Mouse (Mus musculus): ENCODE results near the gene Sec14l5. TPM values are rescaled to one million over a fixed set of nuclear protein-coding genes. Genes with fewer than 3 reads are reported as not detected.
"Not testable (repeated sequence)": the region's sequence is repeated elsewhere in the genome, so short reads cannot be mapped to it uniquely, and the experiment has no call there.

Sec14l5 gene
- polyA plus RNA-seq, 1 experiment from 2014 or later, result 0.33 TPM

- ATAC-seq (ENCODE audit: low FRiP score), result peak; percentile 95
- no peaks in the 10 kb centered on the region for H3K9me3 ChIP-seq
- 4% methylated on average over 40 of the region's 40 CpGs for WGBS
Measured at GRCm38 (mm10) chr16:5203668-5204433, 56.9 kb downstream of the Sec14l5 start, which contains the start of gene Nagpa. Nagpa (minus strand) TSS chr16:5204012.

GRCm38 (mm10) chr16:5205431-5205970, 58.6 kb downstream of the Sec14l5 start:
- H3K9ac ChIP-seq, result no peak overlapping the region
- 90% methylated on average over 5 of the region's 5 CpGs for WGBS
- peaks cover 18% of the 10 kb centered on the region for H3K27me3 ChIP-seq
- no peak for ATAC-seq (ENCODE audit: low FRiP score)
- no peaks in the 10 kb centered on the region for H3K36me3 ChIP-seq (replicated peaks)
- no peaks in the 10 kb centered on the region for H3K9me3 ChIP-seq
- H3K4me2 ChIP-seq, result no peak overlapping the region
- H3K4me1 ChIP-seq, result peaks cover 12% of the 10 kb centered on the region
- H3K27ac ChIP-seq, result no peak overlapping the region
- H3K4me3 ChIP-seq (replicated peaks), result no peak overlapping the region

More at GRCm38 (mm10) chr16:5203668-5204433, 56.9 kb downstream of the Sec14l5 start, which contains the start of gene Nagpa:
- Histone ChIP-seq H3K27ac (no peak within 1 kb of the TSS), H3K4me2 (peak within 1 kb of the TSS; percentile 99), H3K36me3 (replicated peaks) (0 out of 2 replicates have a peak, but pooled peaks cover under 1% of the 10 kb centered on the region), H3K4me3 (replicated peaks) (peak within 1 kb of the TSS; percentile 85), H3K27me3 (peaks cover 18% of the 10 kb centered on the region), H3K9ac (peak within 1 kb of the TSS; percentile 59), H3K4me1 (peaks cover 12% of the 10 kb centered on the region)

DNA sequence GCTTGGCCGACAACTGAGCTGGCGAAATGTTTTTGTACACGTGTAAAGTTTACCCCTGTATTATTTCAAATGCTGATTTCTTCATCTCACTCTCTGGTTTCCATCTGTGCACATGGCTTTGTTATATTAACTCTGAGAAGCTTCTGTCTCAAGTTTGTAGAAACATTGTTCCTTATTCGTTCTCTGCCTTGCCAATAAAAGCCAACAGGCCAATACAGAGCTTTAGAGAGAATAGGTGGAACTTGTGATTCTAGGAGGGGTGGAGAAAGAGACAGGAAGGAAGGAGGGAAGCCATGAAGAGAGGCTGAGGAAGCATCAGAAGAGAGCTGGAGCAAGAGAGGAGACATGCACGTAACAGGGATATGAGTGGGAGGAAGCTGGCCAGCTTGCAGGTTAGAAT, 59.1 kb downstream of the Sec14l5 start:
- ATAC-seq (ENCODE audit: low FRiP score), result no peak
- H3K4me1 ChIP-seq, result peaks cover 12% of the 10 kb centered on the region
- H3K27ac ChIP-seq, result no peak overlapping the region
- WGBS, result 77% methylated on average over 5 of the region's 5 CpGs
- no peak overlapping the region for H3K4me3 ChIP-seq (replicated peaks)
- no peaks in the 10 kb centered on the region for H3K36me3 ChIP-seq (replicated peaks)
- H3K4me2 ChIP-seq, result no peak overlapping the region
- no peaks in the 10 kb centered on the region for H3K9me3 ChIP-seq
- peaks cover 18% of the 10 kb centered on the region for H3K27me3 ChIP-seq
- H3K9ac ChIP-seq, result no peak overlapping the region

DNA sequence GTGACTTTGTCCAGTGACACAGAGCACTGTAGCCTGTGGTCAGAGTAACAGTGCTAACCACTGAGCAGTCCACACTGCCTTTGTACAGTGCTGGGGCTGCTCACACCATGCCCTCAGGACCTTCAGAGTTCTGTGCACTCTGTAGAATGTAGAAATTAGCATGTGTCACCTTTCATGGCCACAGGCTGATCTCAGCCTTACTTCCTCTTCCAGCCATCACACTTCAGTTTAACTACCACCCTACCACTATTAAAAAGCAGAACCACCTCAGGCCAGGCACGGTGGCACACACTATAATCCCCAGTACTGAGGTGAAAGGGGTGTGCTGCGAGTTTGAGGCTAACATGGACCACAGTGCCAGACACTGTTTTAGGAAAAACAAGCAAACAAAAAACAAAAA, 63.5 kb downstream of the Sec14l5 start:
- no peak for ATAC-seq (ENCODE audit: low FRiP score)
- no peaks in the 10 kb centered on the region for H3K36me3 ChIP-seq (replicated peaks)
- H3K4me2 ChIP-seq, result no peak overlapping the region
- H3K4me3 ChIP-seq (replicated peaks), result no peak overlapping the region
- H3K4me1 ChIP-seq, result no peaks in the 10 kb centered on the region
- no peak overlapping the region for H3K27ac ChIP-seq
- no peak overlapping the region for H3K9ac ChIP-seq
- 72% methylated on average over 2 of the region's 2 CpGs for WGBS
- peaks cover 4% of the 10 kb centered on the region; the same call in 1 of the 2 replicates for H3K27me3 ChIP-seq
- no peaks in the 10 kb centered on the region for H3K9me3 ChIP-seq

GRCm38 (mm10) chr16:5212150-5212549, 65.2 kb downstream of the Sec14l5 start:
- Histone ChIP-seq H3K27ac (no peak overlapping the region), H3K9me3 (no peaks in the 10 kb centered on the region), H3K4me1 (no peaks in the 10 kb centered on the region), H3K27me3 (no peaks in the 10 kb centered on the region; the same call in 1 of the 2 replicates), H3K4me2 (no peak overlapping the region), H3K36me3 (replicated peaks) (no peaks in the 10 kb centered on the region), H3K4me3 (replicated peaks) (no peak overlapping the region), H3K9ac (no peak overlapping the region)
- no peak for ATAC-seq (ENCODE audit: low FRiP score)
- 84% methylated on average over 3 of the region's 3 CpGs for WGBS

DNA sequence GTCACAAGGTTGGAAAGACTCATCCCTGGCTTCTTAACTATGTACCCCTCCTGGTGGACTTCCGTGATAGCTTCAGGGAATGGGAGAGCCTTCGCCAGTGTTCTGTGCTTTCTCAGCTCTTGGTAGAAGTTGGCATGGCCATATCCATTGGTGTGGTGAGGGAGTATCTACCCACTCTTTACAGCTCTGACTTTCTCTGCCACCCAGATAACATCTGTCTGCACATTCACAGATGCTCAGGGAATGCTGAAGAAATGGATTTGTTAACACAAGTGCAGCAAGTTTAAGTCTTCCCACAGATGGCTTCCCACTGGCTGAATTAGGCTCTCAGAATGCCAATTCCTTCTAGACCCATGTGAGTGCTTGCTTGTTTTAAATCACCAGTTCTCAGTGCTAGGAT, 67.2 kb downstream of the Sec14l5 start:
- Histone ChIP-seq H3K4me1 (no peaks in the 10 kb centered on the region), H3K4me2 (no peak overlapping the region), H3K27me3 (peaks cover 3% of the 10 kb centered on the region; the same call in 1 of the 2 replicates), H3K4me3 (replicated peaks) (no peak overlapping the region), H3K9me3 (no peaks in the 10 kb centered on the region), H3K36me3 (replicated peaks) (no peaks in the 10 kb centered on the region), H3K9ac (no peak overlapping the region), H3K27ac (no peak overlapping the region)
- no peak for ATAC-seq (ENCODE audit: low FRiP score)
- WGBS, result 81% methylated on average over 2 of the region's 2 CpGs

GRCm38 (mm10) chr16:5216686-5217085, 69.8 kb downstream of the Sec14l5 start:
- H3K4me1 ChIP-seq, result no peaks in the 10 kb centered on the region
- peaks cover 13% of the 10 kb centered on the region for H3K27me3 ChIP-seq
- H3K4me3 ChIP-seq (replicated peaks), result no peak overlapping the region
- no peak overlapping the region for H3K4me2 ChIP-seq
- H3K27ac ChIP-seq, result no peak overlapping the region
- no peaks in the 10 kb centered on the region for H3K9me3 ChIP-seq
- H3K36me3 ChIP-seq (replicated peaks), result no peaks in the 10 kb centered on the region
- H3K9ac ChIP-seq, result no peak overlapping the region
- ATAC-seq (ENCODE audit: low FRiP score), result no peak
- WGBS, result 75% methylated on average over 6 of the region's 6 CpGs

GRCm38 (mm10) chr16:5217341-5218133, 70.6 kb downstream of the Sec14l5 start:
- Histone ChIP-seq H3K4me2 (no peak overlapping the region), H3K36me3 (replicated peaks) (no peaks in the 10 kb centered on the region), H3K9me3 (no peaks in the 10 kb centered on the region), H3K27ac (no peak overlapping the region), H3K4me1 (no peaks in the 10 kb centered on the region), H3K4me3 (replicated peaks) (no peak overlapping the region), H3K27me3 (peaks cover 17% of the 10 kb centered on the region), H3K9ac (no peak overlapping the region)
- WGBS, result 63% methylated on average over 5 of the region's 5 CpGs
- no peak for ATAC-seq (ENCODE audit: low FRiP score)

- no peak for ATAC-seq (ENCODE audit: low FRiP score)
- WGBS, result 71% methylated on average over 4 of the region's 4 CpGs
Measured at GRCm38 (mm10) chr16:5221403-5221802, 74.5 kb downstream of the Sec14l5 start.

DNA sequence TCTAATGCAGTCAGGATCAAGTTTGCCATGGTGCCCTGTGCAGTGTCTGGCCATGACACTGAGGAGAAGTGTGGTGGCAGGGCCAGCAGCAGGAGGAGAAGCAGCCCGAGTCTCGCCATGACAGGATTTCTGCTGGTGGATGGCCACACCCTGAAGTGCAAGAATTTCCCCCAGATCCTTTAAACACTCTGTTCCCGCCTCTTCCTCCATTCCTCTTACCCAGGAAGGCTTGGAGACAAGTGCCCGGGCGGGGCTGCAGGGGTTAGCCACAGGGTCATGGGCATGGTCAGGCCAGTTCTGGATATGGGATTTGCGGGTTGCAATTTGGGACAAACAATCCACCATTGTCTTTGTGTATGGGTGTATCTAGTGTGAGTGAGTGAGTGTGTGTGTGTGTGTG, 75.2 kb downstream of the Sec14l5 start, which contains the start of gene AU021092:
TSS of gene AU021092 (minus strand) at position 160 of the 400 bp plus-strand sequence.
- H3K36me3 ChIP-seq (replicated peaks), result no peaks in the 10 kb centered on the region
- no peak for ATAC-seq (ENCODE audit: low FRiP score)
- 80% methylated on average over 6 of the region's 6 CpGs for WGBS

More at GRCm38 (mm10) chr16:5221403-5221802, 74.5 kb downstream of the Sec14l5 start:
- H3K36me3 ChIP-seq (replicated peaks), result no peaks in the 10 kb centered on the region
- no peaks in the 10 kb centered on the region for H3K9me3 ChIP-seq
- H3K27ac ChIP-seq, result no peak overlapping the region
- no peak overlapping the region for H3K9ac ChIP-seq
- no peaks in the 10 kb centered on the region for H3K4me1 ChIP-seq
- peaks cover 17% of the 10 kb centered on the region for H3K27me3 ChIP-seq
- no peak overlapping the region for H3K4me2 ChIP-seq
- H3K4me3 ChIP-seq (replicated peaks), result no peak overlapping the region

GRCm38 (mm10) chr16:5226534-5226933, 79.6 kb downstream of the Sec14l5 start:
- H3K4me3 ChIP-seq (replicated peaks), result not testable (repeated sequence)

More for the DNA sequence above, 75.2 kb downstream of the Sec14l5 start, which contains the start of gene AU021092:
- H3K4me3 ChIP-seq (replicated peaks), result no peak within 1 kb of the TSS
- H3K27me3 ChIP-seq, result peaks cover 17% of the 10 kb centered on the region
- no peaks in the 10 kb centered on the region for H3K9me3 ChIP-seq
- no peak within 1 kb of the TSS for H3K27ac ChIP-seq
- no peak within 1 kb of the TSS for H3K9ac ChIP-seq
- H3K4me1 ChIP-seq, result no peaks in the 10 kb centered on the region
- no peak within 1 kb of the TSS for H3K4me2 ChIP-seq

DNA sequence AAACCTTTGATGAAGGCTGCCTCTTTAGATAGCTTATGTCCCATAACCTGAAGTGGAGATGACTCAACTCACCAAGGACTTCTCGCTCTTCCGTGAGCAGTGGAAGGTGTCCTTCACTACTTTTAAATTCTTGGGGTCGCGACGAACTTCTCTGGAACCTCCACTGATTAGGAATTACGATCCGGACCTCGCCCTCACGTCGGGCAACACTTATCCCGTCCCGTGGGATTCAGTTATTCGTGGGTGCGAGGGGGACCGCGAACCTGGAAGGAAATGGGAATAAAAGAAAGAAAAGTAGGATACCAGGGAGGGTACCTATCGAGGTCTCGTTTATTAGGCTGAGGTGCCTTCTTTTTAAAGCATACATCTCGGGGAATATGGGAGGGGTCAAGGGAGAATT, 80.6 kb downstream of the Sec14l5 start:
- H3K9me3 ChIP-seq; H3K4me2 ChIP-seq; H3K27ac ChIP-seq; ATAC-seq (ENCODE audit: low FRiP score); H3K27me3 ChIP-seq; H3K36me3 ChIP-seq (replicated peaks); H3K4me3 ChIP-seq (replicated peaks); H3K4me1 ChIP-seq; H3K9ac ChIP-seq: not testable (repeated sequence)
- 85% methylated on average over 19 of the region's 19 CpGs for WGBS

More at GRCm38 (mm10) chr16:5226534-5226933, 79.6 kb downstream of the Sec14l5 start:
- H3K4me2 ChIP-seq; H3K9me3 ChIP-seq; H3K4me1 ChIP-seq; H3K9ac ChIP-seq; ATAC-seq (ENCODE audit: low FRiP score); H3K36me3 ChIP-seq (replicated peaks); H3K27me3 ChIP-seq; H3K27ac ChIP-seq: not testable (repeated sequence)
- 21% methylated on average over 1 of the region's 1 CpGs for WGBS

All from forebrain, embryonic 12.5 days (tissue).